Mouse (Mus musculus) liver, postnatal 0 days (tissue): ENCODE data around the gene Rnft1. TPM values are rescaled to one million over a fixed set of nuclear protein-coding genes. Genes with fewer than 3 reads are reported as not detected.

ENCODE experiments used
- ATAC-seq: fragments of 200-750 bp; cut with Nextera tagmentation; 2 replicates; pipeline ENCODE4 v1.8.0; 2017; ENCODE audit warnings: mild to moderate bottlenecking, moderate library complexity
- DNase-seq: peaks from one replicate; pipeline ENCODE4 v3.0.0-alpha.2; 2016
- H3K27ac ChIP-seq: fragments of 300-500 bp; sonication (generic); 2 replicates; pipeline ENCODE4 v1.5.1; 2014; ENCODE audit warnings: antibody characterized with exemption, moderate library complexity, mild to moderate bottlenecking, low read depth
- H3K27me3 ChIP-seq: fragments of 300-500 bp; sonication (generic); 2 replicates; pipeline ENCODE4 v1.6.1; 2014; ENCODE audit warnings: low read length, control low read depth, mixed read lengths; ENCODE audit not compliant: insufficient read depth
- H3K36me3 ChIP-seq: fragments of 300-500 bp; sonication (generic); replicated peaks from 2 replicates; pipeline ENCODE4 v1.6.1; 2014; ENCODE audit warnings: mild to moderate bottlenecking, control low read depth, low read length, moderate library complexity, mixed read lengths; ENCODE audit not compliant: insufficient read depth
- H3K4me1 ChIP-seq: fragments of 300-500 bp; sonication (generic); 2 replicates; pipeline ENCODE4 v1.6.1; 2014; ENCODE audit warnings: antibody characterized with exemption, mild to moderate bottlenecking, control low read depth; ENCODE audit not compliant: insufficient read depth
- H3K4me2 ChIP-seq: fragments of 300-500 bp; sonication (generic); 2 replicates; pipeline ENCODE4 v1.6.1; 2014; ENCODE audit warnings: low read depth, mild to moderate bottlenecking, low read length, moderate library complexity, mixed read lengths
- H3K4me3 ChIP-seq: fragments of 300-500 bp; sonication (generic); 2 replicates; pipeline ENCODE4 v1.5.1; 2014; ENCODE audit warnings: low read depth, low read length
- H3K9ac ChIP-seq: fragments of 300-500 bp; sonication (generic); replicated peaks from 2 replicates; pipeline ENCODE4 v1.6.1; 2014; ENCODE audit warnings: mild to moderate bottlenecking, moderate library complexity
- H3K9me3 ChIP-seq: fragments of 300-500 bp; sonication (generic); 2 replicates; pipeline ENCODE4 v1.6.1; 2016; ENCODE audit warnings: mild to moderate bottlenecking, control low read depth, low read length, mixed read lengths
- CTCF ChIP-seq: sonication (generic); IDR thresholded peaks from 2 replicates; pipeline ENCODE4 v1.5.1; 2016; ENCODE audit warnings: antibody characterized with exemption, low read depth
- EP300 ChIP-seq: IDR thresholded peaks from 2 replicates; pipeline ENCODE4 v1.6.1; 2016; ENCODE audit warnings: antibody characterized with exemption, low read depth, mild to moderate bottlenecking
- WGBS: fragments of 180-500 bp; shearing (Covaris S2); extraction: QIAGEN DNeasy Blood & Tissue Kit; methylation state at CpG from one replicate; pipeline ENCODE4 v1.1.7; 2014; ENCODE audit not compliant: insufficient replicate concordance; 5-methylcytosine and 5-hydroxymethylcytosine counted together
- polyA plus RNA-seq: library from polyadenylated mRNA; unstranded; fragments of >200 nt; fragmentation: Nextera tagmentation; extraction: Ambion mirVana; gene quantifications from 2 replicates; pipeline ENCODE4 v1.2.1, GENCODE M21; 2015

The Rnft1 gene
- polyA plus RNA-seq, 1 experiment from 2014 or later, result 19.8 TPM

DNA sequence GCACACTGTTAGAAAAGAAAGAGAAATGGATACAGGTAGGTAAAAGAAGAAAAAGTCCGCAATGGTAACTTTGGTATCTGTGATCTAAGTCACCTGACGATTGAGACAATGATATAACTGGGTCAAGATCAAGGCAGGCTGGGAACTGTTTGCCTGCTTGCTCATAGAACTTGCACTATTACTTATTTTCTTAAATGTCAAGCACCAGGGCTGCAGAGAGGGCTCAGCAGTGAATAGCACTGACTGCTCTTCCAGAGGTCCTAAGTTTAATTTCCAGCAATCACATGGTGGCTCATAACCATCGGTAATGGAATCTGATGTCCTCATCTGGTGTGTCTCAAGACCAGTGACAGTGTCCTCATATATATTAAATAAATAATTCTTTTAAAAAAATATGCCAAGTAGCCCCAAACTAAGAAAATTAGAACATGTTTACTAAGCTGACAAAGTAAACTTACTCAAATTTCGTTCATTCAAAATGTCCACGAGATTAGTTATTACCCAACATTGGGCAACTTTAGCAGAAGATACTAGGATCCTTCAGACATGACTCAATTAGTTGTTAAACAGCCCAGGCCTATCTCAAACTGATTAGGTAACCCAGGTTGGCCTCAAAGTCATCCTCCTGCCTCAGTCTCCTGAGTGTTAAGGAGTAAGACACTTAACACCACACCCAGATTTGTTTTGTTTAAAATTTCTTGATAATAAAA, 49.9 kb downstream of the Rnft1 start:
- no peaks in the 10 kb centered on the region; the same call in 1 of the 2 replicates for H3K4me1 ChIP-seq
- no peak overlapping the region for H3K4me2 ChIP-seq
- 75% methylated on average over 5 of the region's 5 CpGs for WGBS
- H3K9ac ChIP-seq, result no peak overlapping the region
- ATAC-seq (no peak), DNase-seq (no peak)
- H3K27me3 ChIP-seq, result no peaks in the 10 kb centered on the region
- peaks cover 22% of the 10 kb centered on the region for H3K36me3 ChIP-seq
- no peak overlapping the region for H3K4me3 ChIP-seq
- H3K27ac ChIP-seq, result no peak overlapping the region
- H3K9me3 ChIP-seq, result no peaks in the 10 kb centered on the region
- no peak for TF ChIP-seq EP300
- TF ChIP-seq CTCF, result no peak

DNA sequence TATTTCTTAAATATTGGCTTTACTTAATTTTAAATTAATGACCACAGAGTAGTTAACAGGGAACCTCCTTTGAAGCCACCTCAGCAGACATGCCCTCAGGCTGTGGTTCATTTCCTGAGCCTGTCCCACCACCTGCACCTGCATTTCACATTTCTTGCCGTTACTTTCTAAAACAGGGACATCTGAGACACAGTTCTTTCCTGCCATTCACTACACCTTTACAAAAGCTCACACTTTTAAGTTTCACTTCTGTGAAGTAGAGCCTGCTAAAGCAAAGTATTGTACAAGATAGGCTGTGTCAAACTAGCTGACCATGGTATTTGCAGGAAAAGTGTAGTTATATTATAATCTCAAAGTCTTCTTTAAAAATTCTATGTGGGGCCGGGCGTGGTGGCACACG, 54.3 kb downstream of the Rnft1 start:
- H3K4me1 ChIP-seq, result peaks cover 15% of the 10 kb centered on the region
- H3K9me3 ChIP-seq, result no peaks in the 10 kb centered on the region
- no peak overlapping the region for H3K27ac ChIP-seq
- no peak overlapping the region for H3K4me2 ChIP-seq
- DNase-seq (no peak), ATAC-seq (no peak)
- H3K4me3 ChIP-seq, result no peak overlapping the region
- H3K9ac ChIP-seq, result no peak overlapping the region
- H3K27me3 ChIP-seq, result no peaks in the 10 kb centered on the region
- 88% methylated on average over 4 of the region's 4 CpGs for WGBS
- peaks cover 5% of the 10 kb centered on the region for H3K36me3 ChIP-seq
- no peak for TF ChIP-seq EP300
- TF ChIP-seq CTCF, result no peak

DNA sequence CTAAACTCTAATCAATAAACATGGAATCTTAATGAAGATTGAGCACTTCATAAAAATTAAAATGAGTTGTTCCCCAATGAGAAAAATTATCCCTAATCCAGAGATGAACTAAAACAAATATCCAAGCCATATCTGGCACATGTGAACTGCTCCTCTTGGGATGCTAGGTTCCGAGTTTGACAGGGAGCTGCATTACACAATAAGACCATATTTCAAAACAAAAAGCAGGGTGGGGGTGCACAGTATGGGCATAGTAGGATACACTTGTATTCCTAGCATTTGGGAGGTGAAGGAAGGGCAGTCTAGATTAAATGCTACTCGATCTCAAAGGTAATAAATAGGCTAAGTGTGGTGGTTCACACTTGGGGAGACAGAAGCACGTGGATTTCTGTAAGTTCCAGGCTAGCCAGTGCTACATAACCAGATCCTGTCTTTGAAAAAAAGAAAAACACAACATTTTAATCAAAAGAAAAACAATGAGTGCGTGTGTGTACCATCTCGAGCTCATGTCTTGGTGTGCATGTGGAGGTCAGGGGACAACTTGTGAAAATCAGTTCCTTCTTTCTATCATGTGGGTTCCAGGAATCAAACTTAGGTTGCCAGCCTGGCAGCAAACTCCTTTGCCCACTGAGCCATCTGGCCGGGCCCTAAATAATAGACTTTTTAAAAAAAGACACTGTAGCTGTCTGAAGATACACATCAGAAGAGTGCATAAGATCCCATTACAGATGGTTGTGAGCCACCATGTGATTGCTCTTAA, 55.4 kb downstream of the Rnft1 start:
- DNase-seq, result no peak
- Histone ChIP-seq H3K27me3 (no peaks in the 10 kb centered on the region), H3K9ac (no peak overlapping the region), H3K27ac (no peak overlapping the region), H3K36me3 (no peaks in the 10 kb centered on the region; the same call in 1 of the 2 replicates), H3K9me3 (no peaks in the 10 kb centered on the region), H3K4me2 (no peak overlapping the region), H3K4me1 (peaks cover 15% of the 10 kb centered on the region), H3K4me3 (no peak overlapping the region)
- 76% methylated on average over 6 of the region's 6 CpGs for WGBS
- no peak for ATAC-seq
- TF ChIP-seq CTCF (no peak), EP300 (no peak)

DNA sequence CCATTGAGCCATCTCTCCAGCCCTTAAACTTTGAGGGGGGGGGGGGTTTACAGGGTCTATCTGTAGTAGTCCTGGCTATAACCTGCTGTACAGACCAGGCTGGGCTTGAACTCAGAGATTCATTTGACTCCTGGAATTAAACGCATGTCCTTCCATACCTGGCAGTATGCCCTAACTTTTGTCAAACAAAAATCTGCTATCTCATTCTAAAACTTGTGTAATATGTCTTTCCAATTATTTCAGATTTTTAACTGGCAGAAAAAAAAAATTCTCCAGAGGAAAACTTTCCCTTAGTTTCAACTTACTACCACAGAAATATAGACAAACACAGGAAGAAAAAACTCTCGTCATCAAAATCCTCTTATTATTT, 56.0 kb downstream of the Rnft1 start:
- H3K4me3 ChIP-seq, result no peak overlapping the region
- WGBS, result 75% methylated on average over 2 of the region's 2 CpGs
- ATAC-seq, result no peak
- no peaks in the 10 kb centered on the region for H3K27me3 ChIP-seq
- H3K4me2 ChIP-seq, result no peak overlapping the region
- no peak for TF ChIP-seq EP300
- no peak for TF ChIP-seq CTCF
- H3K9ac ChIP-seq, result no peak overlapping the region
- peaks cover 15% of the 10 kb centered on the region for H3K4me1 ChIP-seq
- H3K36me3 ChIP-seq, result no peaks in the 10 kb centered on the region
- H3K9me3 ChIP-seq, result no peaks in the 10 kb centered on the region
- no peak for DNase-seq
- no peak overlapping the region for H3K27ac ChIP-seq

DNA sequence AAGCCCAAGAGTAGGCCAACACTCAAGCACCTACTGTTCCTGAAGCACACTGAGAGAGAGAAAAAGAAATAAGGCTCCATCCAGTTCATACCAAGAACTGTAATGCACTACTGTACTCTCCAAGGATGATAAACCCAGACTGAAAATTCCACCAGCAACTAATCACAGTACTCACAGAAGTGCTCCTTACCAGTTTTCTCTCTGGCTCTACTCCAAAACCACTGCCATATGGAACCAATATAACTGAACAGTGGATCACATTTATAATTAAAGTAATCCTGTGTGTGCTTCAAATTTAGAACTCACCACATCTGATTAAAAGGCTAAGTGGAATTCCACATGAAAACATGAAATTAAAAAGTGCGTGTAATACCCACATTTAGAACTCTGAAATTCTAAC, 58.4 kb downstream of the Rnft1 start:
- H3K9ac ChIP-seq, result no peak overlapping the region
- no peaks in the 10 kb centered on the region for H3K27me3 ChIP-seq
- no peaks in the 10 kb centered on the region for H3K36me3 ChIP-seq
- H3K4me1 ChIP-seq, result peaks cover 19% of the 10 kb centered on the region
- 92% methylated on average over 1 of the region's 1 CpGs for WGBS
- DNase-seq (no peak), ATAC-seq (no peak)
- peak overlapping the region; percentile 80 for H3K4me2 ChIP-seq
- no peak overlapping the region for H3K4me3 ChIP-seq
- TF ChIP-seq EP300 (no peak), CTCF (no peak)
- no peak overlapping the region for H3K27ac ChIP-seq
- no peaks in the 10 kb centered on the region for H3K9me3 ChIP-seq

DNA sequence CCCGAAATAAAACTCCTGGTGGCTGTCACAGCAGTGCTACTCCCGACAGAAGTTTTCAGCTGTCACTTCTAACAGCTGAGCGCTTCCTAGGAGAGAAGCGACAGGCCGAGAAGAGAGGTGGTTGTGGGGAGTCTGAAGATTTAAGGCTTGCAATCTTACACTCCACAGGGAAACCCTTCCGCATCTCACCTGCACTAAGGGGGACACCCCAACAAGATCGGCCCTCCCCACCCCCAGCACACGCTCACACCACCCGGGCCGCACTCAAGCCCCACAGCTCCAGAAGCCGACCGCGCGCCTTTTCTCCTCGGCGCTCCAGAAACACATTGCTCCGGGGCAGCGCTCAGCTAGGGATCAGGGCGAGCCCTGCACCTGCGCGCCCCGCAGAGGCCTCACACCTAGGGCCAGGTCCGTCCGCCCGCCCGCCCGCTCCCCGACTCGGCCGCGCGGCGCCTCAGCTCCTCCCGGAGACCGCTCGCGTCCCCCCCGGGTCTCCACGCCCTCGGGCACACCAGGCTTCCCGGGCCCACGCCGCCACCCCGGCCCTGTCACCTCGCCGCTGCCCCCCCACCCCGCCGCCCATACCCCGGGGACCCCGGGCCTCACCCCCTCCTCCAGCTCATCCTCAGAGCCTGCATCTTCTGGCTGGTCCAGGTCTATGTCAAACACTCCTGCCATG, 59.6 kb downstream of the Rnft1 start:
- Histone ChIP-seq H3K27me3 (no peaks in the 10 kb centered on the region), H3K9me3 (no peaks in the 10 kb centered on the region), H3K27ac (peak overlapping the region; percentile 95), H3K4me2 (peak overlapping the region; percentile 80), H3K4me1 (peaks cover 19% of the 10 kb centered on the region), H3K4me3 (peak overlapping the region; percentile 98), H3K9ac (peak overlapping the region; percentile 98), H3K36me3 (peaks cover 2% of the 10 kb centered on the region; the same call in 1 of the 2 replicates)
- WGBS, result under 1% methylated on average over 38 of the region's 50 CpGs
- no peak for TF ChIP-seq CTCF
- TF ChIP-seq EP300, result no peak
- DNase-seq (no peak), ATAC-seq (peak; percentile 67)
